Mouse (Mus musculus): ENCODE measurements at regions not wholly inside any gene's neighbourhood (a gene's known extent, or its start where the extent isn't known, plus 50 kb on each side); places are given as distances from the start of the nearest gene placed in this dataset.
"Not testable (repeated sequence)": the region's sequence is repeated elsewhere in the genome, so short reads cannot be mapped to it uniquely, and the experiment has no call there.

- DNase-seq: peak; percentile 13
These were observed 153.5 kb upstream of the 1700056E22Rik start for GRCm38 (mm10) chr1:184187582-184187981.

GRCm38 (mm10) chr1:184182163-184182562 lies 148.1 kb upstream of the 1700056E22Rik start:
- DNase-seq: no peak

- not testable (repeated sequence) for DNase-seq
These were observed 140.3 kb upstream of the 1700056E22Rik start for GRCm38 (mm10) chr1:184174416-184174815.

- no peak for DNase-seq
These were observed 139.6 kb upstream of the 1700056E22Rik start for GRCm38 (mm10) chr1:184173739-184174138.

GRCm38 (mm10) chr1:184172986-184173385 lies 138.9 kb upstream of the 1700056E22Rik start:
- DNase-seq: no peak

- DNase-seq: no peak
These were observed 137.5 kb upstream of the 1700056E22Rik start for GRCm38 (mm10) chr1:184171601-184172000.

GRCm38 (mm10) chr1:184170926-184171325 lies 136.8 kb upstream of the 1700056E22Rik start:
- DNase-seq: no peak

- no peak for DNase-seq
These were observed 135.9 kb upstream of the 1700056E22Rik start for GRCm38 (mm10) chr1:184169967-184170366.

- DNase-seq: no peak
These were observed 135.1 kb upstream of the 1700056E22Rik start for GRCm38 (mm10) chr1:184169034-184169783.

- DNase-seq: no peak
These were observed 132.8 kb upstream of the 1700056E22Rik start for GRCm38 (mm10) chr1:184166951-184167350.

GRCm38 (mm10) chr1:184162526-184162925 lies 128.4 kb upstream of the 1700056E22Rik start:
- DNase-seq: not testable (repeated sequence)

GRCm38 (mm10) chr1:184147713-184148112 lies 113.6 kb upstream of the 1700056E22Rik start:
- DNase-seq: no peak

- DNase-seq: no peak
These were observed 108.9 kb upstream of the 1700056E22Rik start for GRCm38 (mm10) chr1:184142974-184143373.

GRCm38 (mm10) chr1:184140486-184140885 lies 106.4 kb upstream of the 1700056E22Rik start:
- DNase-seq: no peak

- no peak for DNase-seq
These were observed 106.0 kb upstream of the 1700056E22Rik start for GRCm38 (mm10) chr1:184140082-184140481.

- no peak for DNase-seq
These were observed 104.6 kb upstream of the 1700056E22Rik start for GRCm38 (mm10) chr1:184138661-184139060.

- no peak for DNase-seq
These were observed 96.8 kb upstream of the 1700056E22Rik start for GRCm38 (mm10) chr1:184130897-184131296.

GRCm38 (mm10) chr1:184127321-184127720 lies 93.2 kb upstream of the 1700056E22Rik start:
- DNase-seq: no peak

GRCm38 (mm10) chr1:184126909-184127308 lies 92.8 kb upstream of the 1700056E22Rik start:
- no peak for DNase-seq

Measured in cerebellum, adult 8-10 months (tissue).